Mouse (Mus musculus) CH12.LX (cell line): ENCODE results near the gene Slc28a1. TPM values are rescaled to one million over a fixed set of nuclear protein-coding genes. Genes with fewer than 3 reads are reported as not detected.

Experiments
- DNase-seq: peaks from one replicate; pipeline ENCODE4 v3.0.0-alpha.2; 2013; ENCODE audit errors: extremely low read depth
- H3K27ac ChIP-seq: 2 replicates; pipeline ENCODE4 v1.5.1; 2012; ENCODE audit warnings: low read depth, mild to moderate bottlenecking, control low read depth, moderate library complexity; ENCODE audit not compliant: insufficient read depth
- H3K27me3 ChIP-seq: replicated peaks from 2 replicates; pipeline ENCODE3; 2012; ENCODE audit warnings: inconsistent platforms
- H3K36me3 ChIP-seq, 2 experiments: replicated peaks in 1 of 2; 2 replicates each; pipeline versions ENCODE3 to v1.6.1; 2012; ENCODE audit warnings: inconsistent platforms in 1 of 2, low read length in 1 of 2, mild to moderate bottlenecking in 1 of 2, mixed read lengths in 1 of 2, moderate library complexity in 1 of 2; ENCODE audit not compliant: control insufficient read depth in 1 of 2, insufficient read depth in 1 of 2
- H3K4me1 ChIP-seq, 2 experiments: 2 replicates each; pipeline ENCODE4 v1.6.1; 2012; ENCODE audit warnings: inconsistent platforms in 1 of 2, moderate library complexity in 1 of 2; ENCODE audit not compliant: insufficient read depth in 2 of 2, control insufficient read depth in 1 of 2
- H3K4me2 ChIP-seq: 2 replicates; pipeline ENCODE4 v1.6.1; 2012; ENCODE audit warnings: low read depth, mild to moderate bottlenecking, control low read depth; ENCODE audit not compliant: poor library complexity, insufficient read depth, severe bottlenecking
- H3K4me3 ChIP-seq, 3 experiments: fragments of 150-350 bp in 1 of 3; sonication (generic) in 1 of 3; replicated peaks in 1 of 3; 2 replicates each; pipeline versions ENCODE3 to v1.5.1; 2011 to 2012; ENCODE audit warnings: low read depth in 2 of 3, low read length in 2 of 3, mild to moderate bottlenecking in 2 of 3, moderate library complexity in 2 of 3, control low read depth in 1 of 3, improper control_type of control experiment in 1 of 3, inconsistent platforms in 1 of 3, mixed read lengths in 1 of 3; ENCODE audit not compliant: poor library complexity in 1 of 3
- H3K79me2 ChIP-seq: replicated peaks from 2 replicates; pipeline ENCODE4 v1.6.1; 2012; ENCODE audit warnings: mild to moderate bottlenecking, moderate library complexity; ENCODE audit not compliant: control insufficient read depth, poor library complexity, insufficient read depth, severe bottlenecking; ENCODE audit errors: extremely low read depth
- H3K9ac ChIP-seq: 2 replicates; pipeline ENCODE4 v1.6.1; 2012; ENCODE audit warnings: low read depth, mild to moderate bottlenecking, control low read depth, moderate library complexity; ENCODE audit not compliant: insufficient read depth
- H3K9me3 ChIP-seq: replicated peaks from 2 replicates; pipeline ENCODE3; 2012; ENCODE audit warnings: low read length, inconsistent platforms, mixed read lengths
- ELF1 ChIP-seq: IDR thresholded peaks from 2 replicates; pipeline ENCODE4 v1.6.1; 2014; ENCODE audit warnings: low read depth, mild to moderate bottlenecking, inconsistent platforms, low read length, improper control_type of control experiment
- GABPA ChIP-seq: IDR thresholded peaks from 2 replicates; pipeline ENCODE4 v1.6.1; 2012; ENCODE audit warnings: low read depth, low read length, improper control_type of control experiment, inconsistent platforms; ENCODE audit not compliant: insufficient replicate concordance
- HCFC1 ChIP-seq: IDR thresholded peaks from 2 replicates; pipeline ENCODE4 v1.6.1; 2012; ENCODE audit warnings: low read depth, mild to moderate bottlenecking, inconsistent platforms, low read length, improper control_type of control experiment
- JUN ChIP-seq: IDR thresholded peaks from 2 replicates; pipeline ENCODE4 v1.6.1; 2011; ENCODE audit warnings: low read depth, mild to moderate bottlenecking, low read length, improper control_type of control experiment, moderate library complexity; ENCODE audit not compliant: insufficient read depth
- JUND ChIP-seq: conservative IDR thresholded peaks from 2 replicates; pipeline ENCODE4 v1.6.1; 2011; ENCODE audit warnings: low read depth, low read length, improper control_type of control experiment
- KAT2A ChIP-seq: IDR thresholded peaks from 2 replicates; pipeline ENCODE4 v1.6.1; 2012; ENCODE audit warnings: low read length, improper control_type of control experiment, inconsistent platforms; ENCODE audit not compliant: insufficient replicate concordance
- MAX ChIP-seq: IDR thresholded peaks from 2 replicates; pipeline ENCODE4 v1.6.1; 2011; ENCODE audit warnings: low read length, improper control_type of control experiment
- MAZ ChIP-seq: IDR thresholded peaks from 2 replicates; pipeline ENCODE4 v1.6.1; 2012; ENCODE audit warnings: low read depth, mild to moderate bottlenecking, inconsistent platforms, low read length, improper control_type of control experiment, moderate library complexity
- MEF2A ChIP-seq: IDR thresholded peaks from 2 replicates; pipeline ENCODE4 v1.6.1; 2014; ENCODE audit warnings: low read depth, mild to moderate bottlenecking, inconsistent platforms, low read length, improper control_type of control experiment, borderline replicate concordance
- MXI1 ChIP-seq: IDR thresholded peaks from 2 replicates; pipeline ENCODE4 v1.6.1; 2011; ENCODE audit warnings: mild to moderate bottlenecking, low read depth, low read length, improper control_type of control experiment
- MYC ChIP-seq: IDR thresholded peaks from 2 replicates; pipeline ENCODE4 v1.6.1; 2011; ENCODE audit warnings: low read depth, mild to moderate bottlenecking, improper control_type of control experiment, low read length
- POLR2A ChIP-seq: IDR thresholded peaks from 2 replicates; pipeline ENCODE4 v1.6.1; 2011; ENCODE audit warnings: low read depth, mild to moderate bottlenecking, improper control_type of control experiment, low read length
- POLR2AphosphoS2 ChIP-seq: IDR thresholded peaks from 2 replicates; pipeline ENCODE4 v1.6.1; 2011; ENCODE audit warnings: low read depth, low read length, improper control_type of control experiment
- RCOR1 ChIP-seq: conservative IDR thresholded peaks from 2 replicates; pipeline ENCODE4 v1.6.1; 2012; ENCODE audit warnings: low read depth, mild to moderate bottlenecking, inconsistent platforms, low read length, improper control_type of control experiment
- SIN3A ChIP-seq: IDR thresholded peaks from 2 replicates; pipeline ENCODE4 v1.6.1; 2012; ENCODE audit warnings: low read length, improper control_type of control experiment, inconsistent platforms
- SMC3 ChIP-seq: IDR thresholded peaks from 2 replicates; pipeline ENCODE4 v1.6.1; 2011; ENCODE audit warnings: low read depth, low read length, improper control_type of control experiment
- USF1 ChIP-seq: IDR thresholded peaks from 2 replicates; pipeline ENCODE4 v1.6.1; 2014; ENCODE audit warnings: low read depth, mild to moderate bottlenecking, inconsistent platforms, low read length, improper control_type of control experiment
- ZKSCAN1 ChIP-seq: IDR thresholded peaks from 2 replicates; pipeline ENCODE4 v1.6.1; 2012; ENCODE audit warnings: low read depth, inconsistent platforms, low read length, improper control_type of control experiment, borderline replicate concordance
- ZMIZ1 ChIP-seq: IDR thresholded peaks from 2 replicates; pipeline ENCODE4 v1.6.1; 2012; ENCODE audit warnings: low read depth, mild to moderate bottlenecking, inconsistent platforms, low read length, improper control_type of control experiment
- ZNF384 ChIP-seq: IDR thresholded peaks from 2 replicates; pipeline ENCODE4 v1.6.1; 2012; ENCODE audit warnings: low read depth, low read length, improper control_type of control experiment, inconsistent platforms
- dilution Hi-C: fragments of 300-500 bp; cut with MboI; formaldehyde crosslinking; loops from 2 replicates; pipeline ENCODE4 v1.14.3; 2020; ENCODE audit warnings: low sequenced_read_pairs; ENCODE audit not compliant: extremely low pct_unique_long_range_greater_than_20kb, extremely low pct_ligation_motif_present
- in situ Hi-C: fragments of 300-500 bp; cut with MboI; formaldehyde crosslinking; loops from 3 replicates; pipeline ENCODE4 v1.14.3; 2019; ENCODE audit warnings: low sequenced_read_pairs, low pct_ligation_motif_present, low pct_unique_long_range_greater_than_20kb, mixed read lengths
- polyA plus RNA-seq: library from polyadenylated mRNA; unstranded; fragments of >175 nt; gene quantifications from 2 replicates; pipeline ENCODE4 v1.2.1, GENCODE M21; 2012; ENCODE audit warnings: low read depth; ENCODE audit not compliant: insufficient read length
- total RNA-seq, 2 experiments: library from RNA; depleted of rRNA; stranded (reverse); fragments of 300-350 nt in 1 of 2; fragments of >200 nt in 1 of 2; gene quantifications; 2 replicates each; pipeline ENCODE4 v1.2.3; 2012 to 2014

Gene Slc28a1
- total and polyA plus RNA-seq, 3 experiments: 0.04 to 0.13 TPM; not detected in 1

DNA sequence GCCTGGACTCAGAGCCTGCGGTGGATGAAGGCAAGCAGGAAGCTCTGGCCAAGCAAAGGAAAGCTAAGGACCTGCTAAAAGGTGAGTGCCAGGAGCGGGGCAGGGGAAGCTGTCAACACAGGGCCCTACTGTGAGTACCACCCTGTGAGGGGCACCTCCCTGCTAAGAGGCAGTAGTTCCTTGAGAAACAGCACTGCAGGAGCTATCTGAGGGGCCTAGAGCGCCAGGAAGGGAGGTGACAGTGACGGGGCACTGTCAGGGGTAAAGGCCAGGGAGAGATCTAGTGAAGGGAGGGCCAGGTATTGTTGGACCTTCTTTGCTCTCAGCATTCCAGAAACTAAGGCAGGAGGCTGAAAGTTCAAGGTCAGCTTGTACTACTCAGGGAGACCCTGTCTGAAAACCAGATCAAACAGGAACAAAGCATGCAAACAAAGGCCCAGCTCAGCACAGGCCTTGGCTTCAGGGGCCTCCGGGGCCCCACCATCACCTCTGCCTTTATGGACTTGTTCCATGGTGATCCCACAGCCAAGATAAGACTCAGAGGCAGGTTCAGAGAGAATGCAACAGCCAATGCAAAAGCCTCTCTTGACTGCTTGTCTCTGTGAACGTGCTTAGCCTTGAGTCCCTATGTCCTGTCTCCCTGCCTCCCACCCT, 20.4 kb upstream of the Slc28a1 start:
- no peak for DNase-seq
- Histone ChIP-seq H3K27ac (no peak overlapping the region), H3K9me3 (no peaks in the 10 kb centered on the region), H3K9ac (no peak overlapping the region), H3K36me3 (peaks cover 0 to 2% of the 10 kb centered on the region in 2 experiments), H3K79me2 (no peaks in the 10 kb centered on the region), H3K4me1 (peaks cover 7 to 24% of the 10 kb centered on the region in 2 experiments), H3K27me3 (no peaks in the 10 kb centered on the region), H3K4me2 (no peak overlapping the region), H3K4me3 (peak overlapping the region in 1 of 3 experiments; percentile 34)
- TF ChIP-seq ELF1: no peak
- TF ChIP-seq ZMIZ1: no peak
- no peak for TF ChIP-seq JUND
- TF ChIP-seq HCFC1: no peak
- in situ Hi-C loops (no loop called here), dilution Hi-C loops (no loop called here)

DNA sequence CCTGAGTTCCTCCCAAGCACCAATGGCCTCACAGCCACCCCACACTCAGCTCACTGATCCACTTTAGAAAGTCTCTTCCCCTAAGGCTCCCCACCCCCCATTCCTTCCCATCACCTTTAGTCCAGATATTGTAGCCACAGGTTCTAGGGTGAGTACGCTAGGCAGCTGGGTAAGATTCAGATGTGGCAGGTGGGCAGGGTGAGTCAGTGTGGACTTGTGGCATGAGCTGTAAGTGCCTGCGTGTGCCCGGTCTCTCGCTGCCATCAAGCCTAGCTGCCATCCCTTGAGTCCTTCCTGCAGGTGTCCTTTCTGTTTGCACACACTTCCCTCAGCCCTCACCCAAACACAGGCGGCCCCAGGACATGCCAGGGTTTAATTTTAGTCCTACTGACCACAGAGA, 14.3 kb upstream of the Slc28a1 start:
- Histone ChIP-seq H3K9me3 (no peaks in the 10 kb centered on the region), H3K79me2 (no peaks in the 10 kb centered on the region), H3K4me2 (no peak overlapping the region), H3K4me3 (no peak overlapping the region), H3K27me3 (no peaks in the 10 kb centered on the region), H3K36me3 (peaks cover 0 to under 1% of the 10 kb centered on the region in 2 experiments), H3K27ac (no peak overlapping the region), H3K4me1 (peaks cover 9 to 18% of the 10 kb centered on the region in 2 experiments), H3K9ac (no peak overlapping the region)
- dilution Hi-C loops (no loop called here), in situ Hi-C loops (no loop called here)
- no peak for DNase-seq
- TF ChIP-seq MAZ (no peak), USF1 (no peak), RCOR1 (no peak), MAX (no peak), ELF1 (no peak), HCFC1 (no peak), JUND (no peak), SMC3 (no peak), SIN3A (no peak), MXI1 (no peak), MEF2A (no peak), JUN (no peak), KAT2A (no peak), MYC (no peak), POLR2AphosphoS2 (no peak), ZKSCAN1 (no peak), GABPA (no peak), POLR2A (no peak), ZNF384 (no peak)
